Mouse (Mus musculus) frontal cortex, postnatal 14 days (tissue): ENCODE data around the gene Gfap.

ENCODE experiments used
- DNase-seq, 2 experiments: peaks; one replicate each; pipeline ENCODE4 v3.0.0; 2022; ENCODE audit warnings: low spot score in 2 of 2

The Gfap gene

GRCm38 (mm10) chr11:102837385-102837784 is 63.3 kb downstream of the Gfap start:
- no peak for DNase-seq
